Mouse (Mus musculus) common myeloid progenitor, adult 5-6 weeks (primary cell): ENCODE measurements around the gene Upp2. TPM values are rescaled to one million over a fixed set of nuclear protein-coding genes. Genes with fewer than 3 reads are reported as not detected.

Experiments used
- ATAC-seq: replicated peaks from 2 replicates; pipeline ENCODE4 v1.8.0; 2016; ENCODE audit warnings: low read depth, mild to moderate bottlenecking, moderate TSS enrichment, inconsistent platforms; ENCODE audit not compliant: poor library complexity, severe bottlenecking
- total RNA-seq: library from RNA; stranded (forward); fragments of 200-1000, 187-1606 nt; gene quantifications from 2 replicates; pipeline ENCODE4 v1.2.3, GENCODE M21; 2017

The Upp2 gene
- total RNA-seq, 1 experiment from 2014 or later, result 1.6 TPM

- ATAC-seq, result peak; percentile 73
Measured at GRCm38 (mm10) chr2:58665081-58665814, 98.2 kb downstream of the Upp2 start.

- 0 out of 2 replicates have a peak, but pooled peaks have one; percentile 26 for ATAC-seq
Measured at GRCm38 (mm10) chr2:58667298-58667697, 100.2 kb downstream of the Upp2 start.

GRCm38 (mm10) chr2:58667991-58668390 lies 100.9 kb downstream of the Upp2 start:
- ATAC-seq, result peak; percentile 72

- no peak for ATAC-seq
Measured at GRCm38 (mm10) chr2:58669114-58669513, 102.0 kb downstream of the Upp2 start.

GRCm38 (mm10) chr2:58672520-58672919 lies 105.4 kb downstream of the Upp2 start:
- ATAC-seq, result no peak

- ATAC-seq, result no peak
Measured at GRCm38 (mm10) chr2:58679968-58680367, 112.9 kb downstream of the Upp2 start.

- ATAC-seq, result peak; percentile 74; the same call in 1 of the 2 replicates
Measured at GRCm38 (mm10) chr2:58680794-58681193, 113.7 kb downstream of the Upp2 start.

GRCm38 (mm10) chr2:58681394-58681793 lies 114.3 kb downstream of the Upp2 start:
- no peak for ATAC-seq

GRCm38 (mm10) chr2:58697501-58697900 lies 130.4 kb downstream of the Upp2 start:
- ATAC-seq, result no peak

GRCm38 (mm10) chr2:58699931-58700330 lies 132.8 kb downstream of the Upp2 start:
- peak; percentile 80 for ATAC-seq

- ATAC-seq, result no peak
Measured at GRCm38 (mm10) chr2:58700354-58700753, 133.3 kb downstream of the Upp2 start.

GRCm38 (mm10) chr2:58701627-58702026 lies 134.5 kb downstream of the Upp2 start:
- peak; percentile 68 for ATAC-seq

GRCm38 (mm10) chr2:58703226-58703625 lies 136.1 kb downstream of the Upp2 start:
- no peak for ATAC-seq

GRCm38 (mm10) chr2:58703646-58704045 lies 136.5 kb downstream of the Upp2 start:
- ATAC-seq, result no peak

- ATAC-seq, result no peak
Measured at GRCm38 (mm10) chr2:58704576-58704975, 137.5 kb downstream of the Upp2 start.

GRCm38 (mm10) chr2:58707676-58708075 lies 140.6 kb downstream of the Upp2 start:
- no peak for ATAC-seq

- ATAC-seq, result no peak
Measured at GRCm38 (mm10) chr2:58710234-58710633, 143.1 kb downstream of the Upp2 start.

- ATAC-seq, result no peak
Measured at GRCm38 (mm10) chr2:58711049-58711448, 144.0 kb downstream of the Upp2 start.

- ATAC-seq, result no peak
Measured at GRCm38 (mm10) chr2:58711491-58711890, 144.4 kb downstream of the Upp2 start.

- ATAC-seq, result no peak
Measured at GRCm38 (mm10) chr2:58711935-58712334, 144.8 kb downstream of the Upp2 start.

GRCm38 (mm10) chr2:58717898-58718297 lies 150.8 kb downstream of the Upp2 start:
- ATAC-seq, result no peak

GRCm38 (mm10) chr2:58737192-58737820 lies 170.2 kb downstream of the Upp2 start:
- ATAC-seq, result no peak
